Mouse (Mus musculus) cerebellum, adult 11-12 months (tissue): ENCODE results near the gene Podxl.
"Not testable (repeated sequence)": the region's sequence is repeated elsewhere in the genome, so short reads cannot be mapped to it uniquely, and the experiment has no call there.

Source experiments
- DNase-seq: peaks from one replicate; pipeline ENCODE4 v3.0.0; 2022

The Podxl gene

GRCm38 (mm10) chr6:31564901-31565391, 1.2 kb upstream of the Podxl start:
- no peak for DNase-seq

GRCm38 (mm10) chr6:31564182-31564531, 376 bp upstream of the Podxl start:
- DNase-seq: no peak

GRCm38 (mm10) chr6:31562371-31563080, 1.3 kb downstream of the Podxl start:
- DNase-seq: no peak

GRCm38 (mm10) chr6:31561948-31562347, 1.8 kb downstream of the Podxl start:
- DNase-seq: not testable (repeated sequence)

- no peak for DNase-seq
These were observed 3.4 kb downstream of the Podxl start for GRCm38 (mm10) chr6:31560138-31560959.

- no peak for DNase-seq
These were observed 7.2 kb downstream of the Podxl start for GRCm38 (mm10) chr6:31556460-31557100.

GRCm38 (mm10) chr6:31550876-31551532, 12.8 kb downstream of the Podxl start:
- DNase-seq: no peak

- DNase-seq: no peak
These were observed 14.3 kb downstream of the Podxl start for GRCm38 (mm10) chr6:31549361-31550051.

- DNase-seq: no peak
These were observed 19.5 kb downstream of the Podxl start for GRCm38 (mm10) chr6:31544318-31544717.

GRCm38 (mm10) chr6:31540018-31540417, 23.8 kb downstream of the Podxl start:
- DNase-seq: no peak

GRCm38 (mm10) chr6:31538112-31538511, 25.7 kb downstream of the Podxl start:
- no peak for DNase-seq

GRCm38 (mm10) chr6:31537193-31537592, 26.6 kb downstream of the Podxl start:
- DNase-seq: no peak

GRCm38 (mm10) chr6:31534705-31535104, 29.1 kb downstream of the Podxl start:
- DNase-seq: no peak

GRCm38 (mm10) chr6:31531880-31532279, 31.9 kb downstream of the Podxl start:
- DNase-seq: no peak

- DNase-seq: no peak
These were observed 35.4 kb downstream of the Podxl start for GRCm38 (mm10) chr6:31528339-31528738.

GRCm38 (mm10) chr6:31527897-31528296, 35.9 kb downstream of the Podxl start:
- DNase-seq: no peak

GRCm38 (mm10) chr6:31526929-31527328, 36.9 kb downstream of the Podxl start:
- no peak for DNase-seq

GRCm38 (mm10) chr6:31525231-31525900, 38.4 kb downstream of the Podxl start:
- DNase-seq: no peak

GRCm38 (mm10) chr6:31524647-31525046, 39.1 kb downstream of the Podxl start:
- no peak for DNase-seq

- DNase-seq: no peak
These were observed 39.7 kb downstream of the Podxl start for GRCm38 (mm10) chr6:31524121-31524520.

- DNase-seq: no peak
These were observed 40.1 kb downstream of the Podxl start for GRCm38 (mm10) chr6:31523657-31524056.

GRCm38 (mm10) chr6:31523039-31523438, 40.7 kb downstream of the Podxl start:
- DNase-seq: no peak
